Comparison of ENCODE assay signal across 8 mouse cellular contexts in the genomic region with DNA sequence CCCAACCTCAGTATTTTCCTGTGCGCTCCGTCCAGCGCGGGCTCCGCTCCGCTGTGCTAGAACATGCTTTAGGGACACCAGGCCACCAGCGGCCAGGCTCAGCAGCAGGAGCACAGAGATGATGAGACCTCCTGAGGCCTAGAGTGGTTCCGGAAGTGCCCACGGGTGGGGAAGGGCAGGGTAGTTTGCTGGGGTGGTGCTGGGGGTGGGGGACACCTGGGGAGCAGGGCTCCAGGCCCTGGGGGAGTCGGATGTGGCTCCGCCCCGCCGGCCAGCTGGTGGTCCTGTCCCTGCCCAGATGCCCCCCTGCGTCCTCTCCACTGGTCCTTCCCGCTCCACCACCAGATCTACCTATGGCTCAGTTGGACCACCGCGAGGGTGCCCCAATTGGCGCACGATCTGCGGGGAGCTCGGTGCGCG. TPM values are rescaled to one million over a fixed set of nuclear protein-coding genes. Genes with fewer than 3 reads are reported as not detected.
DNase-seq lines count a peak whose midpoint lies in the region; ATAC-seq and TF ChIP-seq lines count a peak whose summit lies in the region.

No protein-coding gene starts in this region.

- peak; percentile 43; the same call in 1 of the 2 replicates for ATAC-seq in hindbrain, embryonic 14.5 days (ENCODE audit: low FRiP score)
- ATAC-seq in liver, embryonic 16.5 days (ENCODE audit: low read depth): peak; percentile 52
- peak; percentile 73 for ATAC-seq in stomach, embryonic 16.5 days (ENCODE audit: insufficient read depth, low FRiP score)
- no peak for ATAC-seq in megakaryocyte-erythroid progenitor cell, adult 5-6 weeks (replicated peaks; ENCODE audit: low FRiP score, low TSS enrichment, poor library complexity, severe bottlenecking)

- H3K4me3 ChIP-seq in layer of hippocampus, adult 2 months: peak overlapping the region; percentile 52
- H3K4me3 ChIP-seq in hindbrain, embryonic 14.5 days (replicated peaks; ENCODE audit: low read length): peak overlapping the region; percentile 37
- H3K4me3 ChIP-seq in liver, embryonic 16.5 days (ENCODE audit: low read depth, low read length): peak overlapping the region; percentile 53
- H3K4me3 ChIP-seq in stomach, embryonic 16.5 days (replicated peaks; ENCODE audit: low read length): peak overlapping the region; percentile 49

- H3K4me1 ChIP-seq in hindbrain, embryonic 14.5 days (replicated peaks; ENCODE audit: control insufficient read depth, insufficient read depth, low read length): peaks cover 11% of the 10 kb centered on the region
- H3K4me1 ChIP-seq in liver, embryonic 16.5 days (ENCODE audit: control insufficient read depth, low read depth, low read length): peaks cover 5% of the 10 kb centered on the region
- H3K4me1 ChIP-seq in stomach, embryonic 16.5 days (ENCODE audit: control insufficient read depth, insufficient read depth, low read length): peaks cover 6% of the 10 kb centered on the region

- no peak overlapping the region; the same call in 1 of the 2 replicates for H3K27ac ChIP-seq in layer of hippocampus, adult 2 months
- H3K27ac ChIP-seq in hindbrain, embryonic 14.5 days: no peak overlapping the region
- no peak overlapping the region for H3K27ac ChIP-seq in liver, embryonic 16.5 days (ENCODE audit: low read length)
- H3K27ac ChIP-seq in stomach, embryonic 16.5 days (ENCODE audit: low read length): no peak overlapping the region

- TF ChIP-seq CTCF in layer of hippocampus, adult 2 months (conservative IDR thresholded peaks at IDR 0.05): no peak

- no peaks in the 10 kb centered on the region for H3K9me3 ChIP-seq in hindbrain, embryonic 14.5 days (ENCODE audit: control insufficient read depth, low read length)
- H3K9me3 ChIP-seq in liver, embryonic 16.5 days (replicated peaks; ENCODE audit: control insufficient read depth, low read length): no peaks in the 10 kb centered on the region
- no peaks in the 10 kb centered on the region for H3K9me3 ChIP-seq in stomach, embryonic 16.5 days (replicated peaks; ENCODE audit: control insufficient read depth, low read length)

- no peak for DNase-seq in layer of hippocampus, adult 2 months (ENCODE audit: low spot score in 2 of 2)
- DNase-seq in layer of hippocampus, adult 8-10 months (ENCODE audit: low spot score in 2 of 2): no peak
- peak; percentile 64 for DNase-seq in embryo, embryonic 10.5 days (ENCODE audit: low spot score)
- no peak for DNase-seq in hindbrain, embryonic 14.5 days (ENCODE audit: low spot score)
- no peak for DNase-seq in right cerebral cortex, postnatal 36 days (ENCODE audit: low spot score in 2 of 2)

- H3K27me3 ChIP-seq in hindbrain, embryonic 14.5 days (ENCODE audit: control insufficient read depth, insufficient read depth, low read length): peaks cover 19% of the 10 kb centered on the region; the same call in 1 of the 2 replicates
- peaks cover 25% of the 10 kb centered on the region for H3K27me3 ChIP-seq in liver, embryonic 16.5 days (ENCODE audit: control insufficient read depth, insufficient read depth, low read depth, low read length)
- peaks cover 5% of the 10 kb centered on the region; the same call in 1 of the 2 replicates for H3K27me3 ChIP-seq in stomach, embryonic 16.5 days (ENCODE audit: control insufficient read depth, insufficient read depth, low read length)

- peak overlapping the region; percentile 77 for H3K4me2 ChIP-seq in hindbrain, embryonic 14.5 days (replicated peaks)
- peak overlapping the region; percentile 62 for H3K4me2 ChIP-seq in liver, embryonic 16.5 days (ENCODE audit: low read depth, low read length)
- peak overlapping the region; percentile 91 for H3K4me2 ChIP-seq in stomach, embryonic 16.5 days (ENCODE audit: low read depth, low read length)

- H3K36me3 ChIP-seq in hindbrain, embryonic 14.5 days (replicated peaks; ENCODE audit: control insufficient read depth, insufficient read depth): no peaks in the 10 kb centered on the region
- H3K36me3 ChIP-seq in liver, embryonic 16.5 days (ENCODE audit: control insufficient read depth, insufficient read depth): no peaks in the 10 kb centered on the region
- H3K36me3 ChIP-seq in stomach, embryonic 16.5 days (ENCODE audit: control insufficient read depth, insufficient read depth, low read length): no peaks in the 10 kb centered on the region

- 1% methylated on average over 23 of the region's 23 CpGs for WGBS in hindbrain, embryonic 14.5 days
- WGBS in liver, embryonic 16.5 days (ENCODE audit: insufficient replicate concordance): 8% methylated on average over 23 of the region's 23 CpGs
- 5% methylated on average over 23 of the region's 23 CpGs for WGBS in stomach, embryonic 16.5 days

- peak overlapping the region; percentile 56 for H3K9ac ChIP-seq in hindbrain, embryonic 14.5 days
- H3K9ac ChIP-seq in liver, embryonic 16.5 days (ENCODE audit: low read depth, low read length): no peak overlapping the region
- peak overlapping the region; percentile 71 for H3K9ac ChIP-seq in stomach, embryonic 16.5 days (ENCODE audit: low read length)

RNA-seq across cellular contexts. Expression of a gene that starts 3.5 kb away (rescaled TPM):
- total RNA-seq in layer of hippocampus, adult 2 months (2021): not detected
- total RNA-seq in layer of hippocampus, adult 8-10 months (2022): under 1 TPM in 2 of 4 experiments, not detected in 2; 0.17 to 0.20 TPM
- 0.14 TPM in 1 of 2 replicates, not detected in the other for polyA plus RNA-seq in hindbrain, embryonic 14.5 days (2014; fragmentation: Nextera tagmentation; extraction: Ambion mirVana)
- polyA plus RNA-seq in liver, embryonic 16.5 days (2015; fragmentation: Nextera tagmentation; extraction: Ambion mirVana): 0.06 and 0.14 TPM in 2 replicates
- not detected in 2 replicates for polyA plus RNA-seq in stomach, embryonic 16.5 days (2015; fragmentation: Nextera tagmentation; extraction: Ambion mirVana)
- 0.12 and 1.4 TPM in 2 replicates for total RNA-seq in megakaryocyte-erythroid progenitor cell, adult 5-6 weeks (2014; fragmentation: Nextera tagmentation)
- 0.38 TPM in 1 of 2 replicates, not detected in the other for total RNA-seq in megakaryocyte-erythroid progenitor cell, adult 5-6 weeks (2017)

RNA-seq across cellular contexts. Expression of a gene that starts 7.9 kb away (rescaled TPM):
- total RNA-seq in layer of hippocampus, adult 2 months (2021): not detected
- total RNA-seq in layer of hippocampus, adult 8-10 months (2022): not detected
- 0.48 and 1.6 TPM in 2 replicates for polyA plus RNA-seq in hindbrain, embryonic 14.5 days (2014; fragmentation: Nextera tagmentation; extraction: Ambion mirVana)
- 15.0 and 17.5 TPM in 2 replicates for polyA plus RNA-seq in liver, embryonic 16.5 days (2015; fragmentation: Nextera tagmentation; extraction: Ambion mirVana)
- polyA plus RNA-seq in stomach, embryonic 16.5 days (2015; fragmentation: Nextera tagmentation; extraction: Ambion mirVana): 1.9 and 2.1 TPM in 2 replicates
- total RNA-seq in megakaryocyte-erythroid progenitor cell, adult 5-6 weeks (2014; fragmentation: Nextera tagmentation): 6.1 and 35.6 TPM in 2 replicates
- not detected in 2 replicates for total RNA-seq in megakaryocyte-erythroid progenitor cell, adult 5-6 weeks (2017)

RNA-seq across cellular contexts. Expression of a gene that starts 10.3 kb away (rescaled TPM):
- under 1 TPM in 1 of 2 experiments, not detected in 1; 0.56 TPM for total RNA-seq in layer of hippocampus, adult 2 months (2021)
- total RNA-seq in layer of hippocampus, adult 8-10 months (2022): under 1 TPM in 2 of 4 experiments, not detected in 2; 0.51 to 0.70 TPM
- polyA plus RNA-seq in hindbrain, embryonic 14.5 days (2014; fragmentation: Nextera tagmentation; extraction: Ambion mirVana): 2.4 and 3.1 TPM in 2 replicates
- 24.3 and 26.4 TPM in 2 replicates for polyA plus RNA-seq in liver, embryonic 16.5 days (2015; fragmentation: Nextera tagmentation; extraction: Ambion mirVana)
- 0.75 and 1.0 TPM in 2 replicates for polyA plus RNA-seq in stomach, embryonic 16.5 days (2015; fragmentation: Nextera tagmentation; extraction: Ambion mirVana)
- 1.8 and 3.6 TPM in 2 replicates for total RNA-seq in megakaryocyte-erythroid progenitor cell, adult 5-6 weeks (2014; fragmentation: Nextera tagmentation)
- not detected in 2 replicates for total RNA-seq in megakaryocyte-erythroid progenitor cell, adult 5-6 weeks (2017)

RNA-seq across cellular contexts. Expression of a gene that starts 14.5 kb away (rescaled TPM):
- 1 to 10 TPM; 1.5 to 1.8 TPM for total RNA-seq in layer of hippocampus, adult 2 months (2021)
- 1 to 10 TPM; 1.7 to 2.6 (median 1.8) TPM for total RNA-seq in layer of hippocampus, adult 8-10 months (2022)
- polyA plus RNA-seq in hindbrain, embryonic 14.5 days (2014; fragmentation: Nextera tagmentation; extraction: Ambion mirVana): 16.8 and 18.0 TPM in 2 replicates
- 2.1 and 2.7 TPM in 2 replicates for polyA plus RNA-seq in liver, embryonic 16.5 days (2015; fragmentation: Nextera tagmentation; extraction: Ambion mirVana)
- 33.8 and 39.1 TPM in 2 replicates for polyA plus RNA-seq in stomach, embryonic 16.5 days (2015; fragmentation: Nextera tagmentation; extraction: Ambion mirVana)
- total RNA-seq in megakaryocyte-erythroid progenitor cell, adult 5-6 weeks (2014; fragmentation: Nextera tagmentation): 0.96 and 1.9 TPM in 2 replicates
- not detected in 2 replicates for total RNA-seq in megakaryocyte-erythroid progenitor cell, adult 5-6 weeks (2017)

RNA-seq across cellular contexts. Expression of a gene that starts 17.9 kb away (rescaled TPM):
- total RNA-seq in layer of hippocampus, adult 2 months (2021): 100 to 1,000 TPM; 328 to 340 TPM
- total RNA-seq in layer of hippocampus, adult 8-10 months (2022): 100 to 1,000 TPM; 299 to 345 (median 314) TPM
- polyA plus RNA-seq in hindbrain, embryonic 14.5 days (2014; fragmentation: Nextera tagmentation; extraction: Ambion mirVana): 148 TPM in 2 replicates
- 125 and 137 TPM in 2 replicates for polyA plus RNA-seq in liver, embryonic 16.5 days (2015; fragmentation: Nextera tagmentation; extraction: Ambion mirVana)
- 83.6 and 97.1 TPM in 2 replicates for polyA plus RNA-seq in stomach, embryonic 16.5 days (2015; fragmentation: Nextera tagmentation; extraction: Ambion mirVana)
- 177 and 314 TPM in 2 replicates for total RNA-seq in megakaryocyte-erythroid progenitor cell, adult 5-6 weeks (2014; fragmentation: Nextera tagmentation)
- 74.0 and 119 TPM in 2 replicates for total RNA-seq in megakaryocyte-erythroid progenitor cell, adult 5-6 weeks (2017)
